Mouse (Mus musculus) liver, embryonic 14.5 days (tissue): ENCODE measurements around the gene Gng7.

Experiments used
- CTCF ChIP-seq: IDR thresholded peaks from 2 replicates; pipeline ENCODE4 v1.5.1; 2016; ENCODE audit warnings: antibody characterized with exemption, low read depth, control low read depth
- EP300 ChIP-seq: IDR thresholded peaks from 2 replicates; pipeline ENCODE4 v1.6.1; 2016; ENCODE audit warnings: antibody characterized with exemption, low read depth

DNA sequence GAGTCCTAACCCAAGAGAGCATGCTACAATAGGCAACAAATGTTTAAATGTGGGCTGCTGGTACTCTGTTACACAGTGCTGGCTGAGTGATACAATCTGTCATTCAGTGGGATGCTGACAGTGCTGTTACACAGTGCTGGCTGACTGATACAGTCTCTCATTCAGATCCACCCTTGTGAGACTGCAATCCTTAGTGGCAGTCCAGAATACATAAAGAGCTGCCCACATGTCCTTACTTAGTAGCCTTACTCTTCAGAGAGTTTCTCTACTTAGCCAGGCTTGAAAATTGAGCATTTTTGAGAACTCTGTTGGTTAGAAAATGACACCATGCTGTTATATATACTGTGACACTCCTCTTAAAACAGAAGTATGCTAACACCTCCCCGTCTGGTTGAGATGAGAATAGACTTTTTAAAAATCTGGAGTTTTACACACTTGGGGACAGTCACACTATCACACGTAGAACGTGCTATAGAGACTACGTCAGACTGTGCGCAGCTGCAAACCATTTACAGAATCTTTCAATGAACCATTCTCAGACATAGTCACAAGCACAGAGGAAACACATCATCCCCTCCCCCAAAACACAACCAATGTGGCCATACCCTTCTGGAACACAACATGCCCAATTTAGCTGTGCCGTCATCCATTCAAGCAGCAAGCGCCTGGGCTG lies 8.6 kb downstream of the Gng7 start:
- no peak for TF ChIP-seq CTCF
- TF ChIP-seq EP300, result no peak
